Mouse (Mus musculus): Measurements from ENCODE around the gene Btk. TPM values are rescaled to one million over a fixed set of nuclear protein-coding genes. Genes with fewer than 3 reads are reported as not detected.

Btk gene
- total RNA-seq, 2 experiments from 2014 or later: 8.9 to 18.0 TPM

DNA sequence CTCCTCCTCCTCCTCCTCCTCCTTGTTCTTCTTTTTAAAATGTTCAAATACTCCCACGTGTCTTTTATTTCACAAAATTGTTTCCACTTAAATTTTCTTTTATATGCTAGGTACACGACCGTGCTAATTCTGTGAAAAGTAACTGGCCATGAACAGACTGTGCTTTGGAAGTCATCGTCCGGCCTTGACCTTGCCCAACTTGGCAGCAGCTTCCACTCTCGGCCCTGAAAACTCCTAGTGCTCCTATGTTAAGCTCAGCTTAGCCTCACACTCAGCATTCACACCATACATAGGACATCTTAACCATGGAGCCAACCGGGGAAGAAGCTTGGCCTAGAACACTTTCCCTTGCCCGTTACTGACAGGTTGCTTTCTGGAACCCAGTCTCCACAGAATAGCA is 82.7 kb downstream of the Btk start:
- ATAC-seq (replicated peaks; ENCODE audit: low FRiP score, poor library complexity, severe bottlenecking): no peak

Other genes with a start within 250 kb of the Btk start
- gene Drp2, start 179.0 kb downstream of the Btk start, total RNA-seq (2015; ENCODE audit: low replicate concordance): 2.2 and 6.7 TPM in 2 replicates
- gene Drp2, start 179.0 kb downstream of the Btk start, total RNA-seq (2017; ENCODE audit: low replicate concordance): 3.9 and 4.4 TPM in 2 replicates
- gene Taf7l, start 107.1 kb downstream of the Btk start, total RNA-seq (2015; ENCODE audit: low replicate concordance): not detected in 2 replicates
- not detected in 2 replicates for gene Taf7l, start 107.1 kb downstream of the Btk start, total RNA-seq (2017; ENCODE audit: low replicate concordance)
- 13.8 and 15.9 TPM in 2 replicates for gene Timm8a1, start 41.7 kb downstream of the Btk start, total RNA-seq (2015; ENCODE audit: low replicate concordance)
- 6.4 and 12.6 TPM in 2 replicates for gene Timm8a1, start 41.7 kb downstream of the Btk start, total RNA-seq (2017; ENCODE audit: low replicate concordance)
- gene Rpl36a, start 2.1 kb upstream of the Btk start, total RNA-seq (2015; ENCODE audit: low replicate concordance): 511 and 528 TPM in 2 replicates
- 549 and 1,031 TPM in 2 replicates for gene Rpl36a, start 2.1 kb upstream of the Btk start, total RNA-seq (2017; ENCODE audit: low replicate concordance)
- gene Gla, start 17.6 kb upstream of the Btk start, total RNA-seq (2015; ENCODE audit: low replicate concordance): 1.3 TPM in 1 of 2 replicates, not detected in the other
- 1.4 and 2.1 TPM in 2 replicates for gene Gla, start 17.6 kb upstream of the Btk start, total RNA-seq (2017; ENCODE audit: low replicate concordance)
- gene Hnrnph2, start 17.6 kb upstream of the Btk start, total RNA-seq (2015; ENCODE audit: low replicate concordance): 59.8 and 69.6 TPM in 2 replicates
- gene Hnrnph2, start 17.6 kb upstream of the Btk start, total RNA-seq (2017; ENCODE audit: low replicate concordance): 86.5 and 95.0 TPM in 2 replicates
- gene Armcx4, start 102.9 kb upstream of the Btk start, total RNA-seq (2015; ENCODE audit: low replicate concordance): 1.1 TPM in 1 of 2 replicates, not detected in the other
- gene Armcx4, start 102.9 kb upstream of the Btk start, total RNA-seq (2017; ENCODE audit: low replicate concordance): 0.15 TPM in 1 of 2 replicates, not detected in the other
- gene Armcx1, start 134.4 kb upstream of the Btk start, total RNA-seq (2015; ENCODE audit: low replicate concordance): not detected in 2 replicates
- 0.15 and 0.39 TPM in 2 replicates for gene Armcx1, start 134.4 kb upstream of the Btk start, total RNA-seq (2017; ENCODE audit: low replicate concordance)
- gene Armcx6, start 167.8 kb upstream of the Btk start, total RNA-seq (2015; ENCODE audit: low replicate concordance): not detected in 2 replicates
- gene Armcx6, start 167.8 kb upstream of the Btk start, total RNA-seq (2017; ENCODE audit: low replicate concordance): 0.13 TPM in 1 of 2 replicates, not detected in the other
- 3.6 and 4.6 TPM in 2 replicates for gene Armcx3, start 173.0 kb upstream of the Btk start, total RNA-seq (2015; ENCODE audit: low replicate concordance)
- 0.76 and 2.2 TPM in 2 replicates for gene Armcx3, start 173.0 kb upstream of the Btk start, total RNA-seq (2017; ENCODE audit: low replicate concordance)
- gene Armcx2, start 225.7 kb upstream of the Btk start, total RNA-seq (2015; ENCODE audit: low replicate concordance): 1.7 TPM in 1 of 2 replicates, not detected in the other
- 1.4 TPM in 1 of 2 replicates, not detected in the other for gene Armcx2, start 225.7 kb upstream of the Btk start, total RNA-seq (2017; ENCODE audit: low replicate concordance)

All from erythroid progenitor cell, adult 5-6 weeks (primary cell).